In genomic region chr17:84009194-84009593, GRCm38 (mm10) we compare ENCODE assay signal across 8 mouse cellular contexts.
A peak's percentile ranks its signal among the peaks of the same experiment; 100 is the strongest.
DNase-seq lines count a peak whose midpoint lies in the region; ATAC-seq lines count a peak whose summit lies in the region.

No protein-coding gene starts in this region.

- peak overlapping the region; percentile 60 for H3K27ac ChIP-seq in hindbrain, embryonic 11.5 days (ENCODE audit: low read depth, low read length)

- 69% methylated on average over 8 of the region's 8 CpGs for WGBS in hindbrain, embryonic 11.5 days

- H3K9me3 ChIP-seq in hindbrain, embryonic 11.5 days (ENCODE audit: control insufficient read depth, low read length) = no peaks in the 10 kb centered on the region

- no peak overlapping the region for H3K4me2 ChIP-seq in hindbrain, embryonic 11.5 days (replicated peaks; ENCODE audit: low read depth, low read length)

- DNase-seq in retina, postnatal 1 day = peak; percentile 93
- DNase-seq in retina, embryonic 14.5 days (ENCODE audit: low spot score) = no peak
- DNase-seq in hindbrain, embryonic 11.5 days (ENCODE audit: low spot score) = no peak
- peak; percentile 58 for DNase-seq in left cerebral cortex, postnatal 4 days
- DNase-seq in right cerebral cortex, postnatal 4 days = peak; percentile 25
- no peak for DNase-seq in spleen, adult 12 weeks (ENCODE audit: low spot score)
- no peak for DNase-seq in heart, postnatal 4 days
- no peak for DNase-seq in urinary bladder, postnatal 10 days (ENCODE audit: low spot score)

- H3K4me1 ChIP-seq in hindbrain, embryonic 11.5 days (replicated peaks; ENCODE audit: control insufficient read depth, insufficient read depth, low read length) = no peaks in the 10 kb centered on the region

- intact Hi-C loops in left cerebral cortex, postnatal 4 days (cut with DNase I) = no loop called here

- no peaks in the 10 kb centered on the region for H3K36me3 ChIP-seq in hindbrain, embryonic 11.5 days (ENCODE audit: control insufficient read depth, insufficient read depth, low read length)

- H3K9ac ChIP-seq in hindbrain, embryonic 11.5 days (ENCODE audit: low read depth, low read length) = no peak overlapping the region

- no peaks in the 10 kb centered on the region; the same call in 1 of the 2 replicates for H3K27me3 ChIP-seq in hindbrain, embryonic 11.5 days (ENCODE audit: control insufficient read depth, insufficient read depth, low read length)

- H3K4me3 ChIP-seq in hindbrain, embryonic 11.5 days (ENCODE audit: low read depth, low read length) = no peak overlapping the region

- ATAC-seq in hindbrain, embryonic 11.5 days (ENCODE audit: low FRiP score) = peak; percentile 66; the same call in 1 of the 2 replicates

Comparison
In these comparisons a context has a peak if more than half of its experiments do, and no peak if none do; other contexts are left out.
1. DNase-seq: peak in retina, postnatal 1 day (single experiment), left cerebral cortex, postnatal 4 days (single experiment) and right cerebral cortex, postnatal 4 days (single experiment); none in retina, embryonic 14.5 days (single experiment), hindbrain, embryonic 11.5 days (single experiment), spleen, adult 12 weeks (single experiment), heart, postnatal 4 days (single experiment) and urinary bladder, postnatal 10 days (single experiment).